Mouse (Mus musculus) myocyte (in vitro differentiated cells): ENCODE measurements around the gene Gbx1. TPM values are rescaled to one million over a fixed set of nuclear protein-coding genes. Genes with fewer than 3 reads are reported as not detected.

ENCODE experiments used
- H3K27me3 ChIP-seq: one replicate; pipeline ENCODE4 v1.6.1; 2011; ENCODE audit not compliant: control insufficient read depth, insufficient read depth, insufficient read length
- H3K36me3 ChIP-seq: one replicate; pipeline ENCODE4 v1.6.1; 2011; ENCODE audit not compliant: control insufficient read depth, insufficient read depth
- H3K4me2 ChIP-seq: one replicate; pipeline ENCODE4 v1.6.1; 2011; ENCODE audit warnings: low read depth, control low read depth
- H3K4me3 ChIP-seq: one replicate; pipeline ENCODE4 v1.5.1; 2011; ENCODE audit warnings: mild to moderate bottlenecking, control low read depth, moderate library complexity
- H3K79me2 ChIP-seq: one replicate; pipeline ENCODE4 v1.6.1; 2011; ENCODE audit not compliant: control insufficient read depth, insufficient read depth
- H3ac ChIP-seq: one replicate; pipeline ENCODE4 v1.6.1; 2011; ENCODE audit not compliant: control insufficient read depth, insufficient read length
- CEBPB ChIP-seq: IDR thresholded peaks from 2 replicates; pipeline ENCODE4 v1.6.1; 2011; ENCODE audit warnings: mild to moderate bottlenecking, moderate library complexity; ENCODE audit not compliant: poor library complexity, insufficient read depth, severe bottlenecking
- E2F4 ChIP-seq: IDR thresholded peaks from one replicate; pipeline ENCODE4 v1.6.1; 2011; ENCODE audit warnings: mild to moderate bottlenecking, control low read depth, moderate library complexity; ENCODE audit not compliant: insufficient read depth
- MAX ChIP-seq: IDR thresholded peaks from one replicate; pipeline ENCODE4 v1.6.1; 2011; ENCODE audit warnings: low read depth, mild to moderate bottlenecking, control low read depth
- MYOD1 ChIP-seq, 3 experiments: IDR thresholded peaks; one replicate each; pipeline ENCODE4 v1.6.1; 2011; ENCODE audit warnings: control low read depth in 2 of 3, low read depth in 2 of 3, mild to moderate bottlenecking in 2 of 3, moderate library complexity in 1 of 3; ENCODE audit not compliant: insufficient read length in 2 of 3, control insufficient read depth in 1 of 3
- MYOG ChIP-seq, 3 experiments: IDR thresholded peaks; one replicate each; pipeline ENCODE4 v1.6.1; 2011; ENCODE audit warnings: control low read depth in 2 of 3, low read depth in 2 of 3, mild to moderate bottlenecking in 2 of 3; ENCODE audit not compliant: insufficient read length in 2 of 3, control insufficient read depth in 1 of 3, insufficient read depth in 1 of 3
- POLR2A ChIP-seq: IDR thresholded peaks from one replicate; pipeline ENCODE4 v1.6.1; 2011; ENCODE audit warnings: low read depth, mild to moderate bottlenecking, control low read depth, moderate library complexity; ENCODE audit not compliant: insufficient read length
- POLR2AphosphoS2 ChIP-seq: IDR thresholded peaks from one replicate; pipeline ENCODE4 v1.6.1; 2011; ENCODE audit warnings: low read depth, control low read depth; ENCODE audit not compliant: insufficient read length
- REST ChIP-seq: IDR thresholded peaks from one replicate; pipeline ENCODE4 v1.6.1; 2011; ENCODE audit warnings: mild to moderate bottlenecking, control low read depth, moderate library complexity; ENCODE audit not compliant: insufficient read depth, insufficient read length
- SRF ChIP-seq: IDR thresholded peaks from one replicate; pipeline ENCODE4 v1.6.1; 2011; ENCODE audit warnings: low read depth; ENCODE audit not compliant: control insufficient read depth, insufficient read length
- TCF12 ChIP-seq: IDR thresholded peaks from one replicate; pipeline ENCODE4 v1.6.1; 2011; ENCODE audit warnings: mild to moderate bottlenecking, control low read depth; ENCODE audit not compliant: poor library complexity, insufficient read depth, severe bottlenecking
- TCF3 ChIP-seq: IDR thresholded peaks from one replicate; pipeline ENCODE4 v1.6.1; 2011; ENCODE audit warnings: low read depth, control low read depth; ENCODE audit not compliant: insufficient read length
- USF1 ChIP-seq: IDR thresholded peaks from one replicate; pipeline ENCODE4 v1.6.1; 2011; ENCODE audit warnings: low read depth, mild to moderate bottlenecking, control low read depth, moderate library complexity
- polyA plus RNA-seq: library from polyadenylated mRNA; unstranded; fragments of >200 nt; fragmentation: generic; extraction: Trizol; gene quantifications from one replicate; pipeline ENCODE4 v1.2.1, GENCODE M21; 2012; ENCODE audit warnings: missing spikeins

The Gbx1 gene
- polyA plus RNA-seq, 1 experiment = 2.5 TPM

DNA sequence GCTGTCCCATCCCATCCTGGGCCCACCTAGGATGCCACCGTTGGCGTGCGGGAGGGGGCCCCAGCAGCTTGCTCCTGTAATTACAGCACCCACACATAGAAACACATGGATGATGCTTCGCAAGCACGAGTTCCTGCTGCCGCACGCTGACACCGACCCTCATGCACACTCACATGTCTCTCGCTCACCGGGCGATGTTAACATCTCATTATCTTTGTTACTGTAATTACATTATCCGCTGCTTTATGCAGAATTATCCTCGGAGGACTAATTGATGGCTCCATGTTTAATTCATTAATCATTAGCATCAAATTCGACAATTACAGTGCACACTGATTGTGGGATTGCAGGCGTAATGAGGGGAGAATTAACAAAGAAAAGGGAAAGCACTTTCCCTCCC, 32.0 kb downstream of the Gbx1 start:
- Histone ChIP-seq H3K36me3 (peaks cover 10% of the 10 kb centered on the region), H3K4me3 (no peak overlapping the region), H3K79me2 (no peaks in the 10 kb centered on the region), H3K27me3 (no peaks in the 10 kb centered on the region), H3ac (no peak overlapping the region), H3K4me2 (no peak overlapping the region)
- TF ChIP-seq MAX (no peak), MYOD1 (IDR thresholded peaks at IDR 0.05; ENCODE audit: control insufficient read depth in 1 of 3, insufficient read length in 2 of 3, low read depth in 2 of 3) (no peak), TCF12 (no peak), MYOG (IDR thresholded peaks at IDR 0.05; ENCODE audit: control insufficient read depth in 1 of 3, insufficient read depth in 1 of 3, insufficient read length in 2 of 3, low read depth in 2 of 3) (no peak), CEBPB (no peak), POLR2AphosphoS2 (no peak), SRF (no peak), USF1 (no peak), POLR2A (no peak), REST (no peak), E2F4 (no peak), TCF3 (no peak)

DNA sequence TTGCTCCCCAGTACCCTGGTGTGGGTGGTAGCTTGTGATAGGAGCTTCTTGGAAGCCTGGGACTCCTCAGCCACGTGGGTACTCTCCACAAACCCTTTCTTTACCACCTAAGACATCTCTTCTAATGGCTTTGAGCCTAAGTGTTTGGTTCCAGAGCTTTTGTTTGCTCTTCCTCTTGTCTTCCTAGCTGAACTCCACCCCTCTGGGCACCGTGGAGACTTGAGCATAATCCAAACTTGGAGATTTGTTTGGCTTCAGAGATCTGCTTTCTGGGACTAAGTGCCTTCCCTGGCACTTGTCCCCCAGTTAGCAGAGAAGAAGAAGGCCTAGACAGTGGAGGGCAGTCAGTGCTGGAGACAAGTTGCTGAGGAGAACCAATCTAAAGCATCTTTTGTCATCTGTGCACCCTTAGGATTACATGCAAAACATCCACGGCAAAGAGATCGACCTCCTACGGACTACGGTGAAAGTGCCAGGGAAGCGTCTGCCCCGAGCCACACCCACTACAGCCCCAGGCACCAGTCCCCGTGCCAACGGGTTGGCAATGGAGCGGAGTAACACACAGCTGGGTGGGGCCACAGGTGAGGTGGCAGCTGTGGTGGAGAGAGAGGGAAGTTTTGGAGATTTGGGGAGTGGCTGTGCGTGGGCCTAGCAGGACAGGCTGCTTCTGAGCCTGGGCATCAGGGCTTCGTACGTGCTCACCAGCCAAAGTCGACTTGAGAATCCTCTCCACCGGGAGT, 34.3 kb downstream of the Gbx1 start:
- no peaks in the 10 kb centered on the region for H3K27me3 ChIP-seq
- H3K36me3 ChIP-seq = peaks cover 17% of the 10 kb centered on the region
- H3K4me2 ChIP-seq = no peak overlapping the region
- TF ChIP-seq MYOD1 (IDR thresholded peaks at IDR 0.05; ENCODE audit: control insufficient read depth in 1 of 3, insufficient read length in 2 of 3, low read depth in 2 of 3) (no peak), USF1 (no peak), CEBPB (no peak), POLR2AphosphoS2 (no peak), MYOG (IDR thresholded peaks at IDR 0.05; ENCODE audit: control insufficient read depth in 1 of 3, insufficient read depth in 1 of 3, insufficient read length in 2 of 3, low read depth in 2 of 3) (no peak), REST (no peak), TCF3 (no peak), TCF12 (no peak), POLR2A (no peak), E2F4 (no peak), SRF (no peak), MAX (no peak)
- H3K79me2 ChIP-seq = no peaks in the 10 kb centered on the region
- no peak overlapping the region for H3ac ChIP-seq
- H3K4me3 ChIP-seq = no peak overlapping the region

DNA sequence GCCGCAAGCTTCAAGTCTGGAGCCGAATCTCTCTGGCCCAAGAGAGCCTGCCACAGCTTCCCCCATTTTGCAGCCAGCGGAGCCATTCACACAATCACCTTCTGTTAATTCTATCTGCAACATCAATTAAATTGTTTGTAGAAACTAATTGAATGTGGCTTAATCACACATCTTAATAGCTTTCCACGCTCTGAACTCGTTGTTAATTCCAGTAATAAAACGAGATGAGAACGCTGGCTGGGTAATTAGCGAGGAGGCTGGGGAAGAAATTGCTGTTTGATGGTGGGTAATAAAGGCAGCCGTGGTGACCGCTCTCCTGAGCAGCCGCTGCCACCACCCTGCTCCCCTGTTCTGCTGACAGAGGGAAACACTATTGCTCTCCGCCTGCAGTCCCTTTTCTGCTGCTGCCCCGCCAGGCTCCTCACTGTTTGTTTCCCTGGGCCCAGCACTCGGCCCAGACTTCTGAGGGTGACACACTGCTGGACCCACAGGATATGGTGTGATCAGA, 36.5 kb downstream of the Gbx1 start:
- Histone ChIP-seq H3K27me3 (no peaks in the 10 kb centered on the region), H3K4me3 (no peak overlapping the region), H3K36me3 (peaks cover 22% of the 10 kb centered on the region), H3K79me2 (peaks cover 5% of the 10 kb centered on the region), H3ac (no peak overlapping the region), H3K4me2 (no peak overlapping the region)
- TF ChIP-seq REST = no peak
- TF ChIP-seq TCF3 = no peak
- TF ChIP-seq USF1 = no peak
- TF ChIP-seq MYOD1 (IDR thresholded peaks at IDR 0.05; ENCODE audit: control insufficient read depth in 1 of 3, insufficient read length in 2 of 3, low read depth in 2 of 3) = no peak
- TF ChIP-seq MAX = no peak
- no peak for TF ChIP-seq MYOG (IDR thresholded peaks at IDR 0.05; ENCODE audit: control insufficient read depth in 1 of 3, insufficient read depth in 1 of 3, insufficient read length in 2 of 3, low read depth in 2 of 3)
- no peak for TF ChIP-seq TCF12
- TF ChIP-seq E2F4 = no peak
- TF ChIP-seq CEBPB = no peak
- TF ChIP-seq POLR2A = no peak
- TF ChIP-seq POLR2AphosphoS2 = no peak
- no peak for TF ChIP-seq SRF

DNA sequence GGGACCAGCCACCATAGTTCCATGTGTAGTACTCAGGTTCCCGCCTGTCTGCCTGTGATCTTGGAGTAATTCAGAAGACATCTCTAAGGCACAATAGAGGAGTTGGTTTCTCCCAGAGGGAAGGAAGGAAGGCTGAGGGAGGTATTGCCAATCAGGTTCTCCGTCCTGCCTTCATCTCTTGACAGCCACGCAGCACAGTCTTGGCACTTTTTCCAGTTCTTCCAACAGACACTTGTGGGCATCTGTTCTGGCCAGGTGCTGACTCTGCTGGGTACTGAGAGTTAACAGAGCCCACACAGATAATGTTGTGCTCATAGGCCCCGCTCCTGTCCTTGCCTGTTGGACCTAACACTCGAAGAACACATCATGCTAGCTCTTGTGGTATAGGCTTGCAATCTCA, 40.3 kb downstream of the Gbx1 start:
- no peak overlapping the region for H3K4me3 ChIP-seq
- TF ChIP-seq MYOD1 (IDR thresholded peaks at IDR 0.05; ENCODE audit: control insufficient read depth in 1 of 3, insufficient read length in 2 of 3, low read depth in 2 of 3) (no peak), TCF12 (no peak), TCF3 (no peak), REST (no peak), POLR2A (no peak), CEBPB (no peak), SRF (no peak), MYOG (IDR thresholded peaks at IDR 0.05; ENCODE audit: control insufficient read depth in 1 of 3, insufficient read depth in 1 of 3, insufficient read length in 2 of 3, low read depth in 2 of 3) (no peak), POLR2AphosphoS2 (no peak), MAX (no peak), USF1 (no peak), E2F4 (no peak)
- H3K36me3 ChIP-seq = peaks cover 22% of the 10 kb centered on the region
- H3K4me2 ChIP-seq = no peak overlapping the region
- H3K27me3 ChIP-seq = no peaks in the 10 kb centered on the region
- H3ac ChIP-seq = no peak overlapping the region
- H3K79me2 ChIP-seq = peaks cover 5% of the 10 kb centered on the region
